Mouse (Mus musculus) kidney, adult 9 months (tissue): ENCODE data around the gene Cyp17a1.
A peak's percentile ranks its signal among the peaks of the same experiment; 100 is the strongest.

Experiments used
- DNase-seq: peaks from one replicate; pipeline ENCODE4 v3.0.0; 2022

The Cyp17a1 gene

DNA sequence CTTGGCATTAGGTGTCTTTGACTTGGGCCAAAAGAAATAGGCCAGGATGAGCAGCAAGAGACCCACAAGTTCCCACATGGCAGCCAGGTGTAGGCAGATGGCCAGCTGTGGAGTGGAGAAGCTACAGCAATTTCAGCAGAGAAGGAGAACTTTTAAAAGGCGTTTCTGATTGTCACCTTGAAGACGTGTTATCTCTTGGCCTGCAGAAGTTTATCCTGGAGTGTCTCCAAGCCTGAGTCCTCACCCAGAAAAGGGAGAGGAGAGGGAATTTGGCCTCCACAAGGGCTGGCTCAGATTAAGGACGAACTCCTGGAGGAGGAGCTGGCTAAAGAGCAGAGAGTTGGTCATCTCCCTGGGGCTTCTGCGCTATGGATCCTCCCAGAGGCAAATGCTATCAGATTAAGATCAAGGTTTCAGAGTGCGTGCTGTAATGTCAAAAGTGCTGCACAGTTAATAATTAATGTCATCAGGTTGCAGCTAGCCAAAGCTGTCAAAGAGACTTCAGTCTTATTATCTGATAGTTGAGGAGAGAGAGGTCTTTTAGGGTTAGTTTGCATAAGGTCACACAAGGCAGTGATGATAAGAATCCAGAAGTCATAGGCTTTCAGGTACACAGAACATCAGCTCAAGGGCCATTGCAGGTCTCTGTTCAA, at the start of gene Cyp17a1:
Gene Cyp17a1 (minus strand): TSS at position 407 of the 653 bp plus-strand sequence.
- DNase-seq: no peak

DNA sequence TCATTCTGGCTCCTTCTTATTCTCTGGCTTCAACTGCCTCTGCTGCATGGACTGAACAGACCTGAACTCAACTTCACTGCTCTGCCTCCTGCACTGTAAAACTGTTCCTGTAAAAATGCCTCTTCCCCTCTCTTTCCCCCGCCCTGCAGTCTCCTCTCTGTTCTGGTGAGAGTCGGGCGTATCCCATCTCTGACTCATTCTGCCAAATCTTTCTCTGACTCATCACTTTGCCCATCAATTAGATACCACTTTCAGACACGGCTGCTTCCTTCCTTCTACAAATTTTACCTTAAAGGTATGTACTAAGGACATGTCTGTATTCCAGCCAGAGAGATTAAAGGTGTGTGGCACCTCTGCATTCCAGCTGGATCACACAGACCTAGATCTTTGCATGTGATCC, 45.2 kb upstream of the Cyp17a1 start:
- no peak for DNase-seq

DNA sequence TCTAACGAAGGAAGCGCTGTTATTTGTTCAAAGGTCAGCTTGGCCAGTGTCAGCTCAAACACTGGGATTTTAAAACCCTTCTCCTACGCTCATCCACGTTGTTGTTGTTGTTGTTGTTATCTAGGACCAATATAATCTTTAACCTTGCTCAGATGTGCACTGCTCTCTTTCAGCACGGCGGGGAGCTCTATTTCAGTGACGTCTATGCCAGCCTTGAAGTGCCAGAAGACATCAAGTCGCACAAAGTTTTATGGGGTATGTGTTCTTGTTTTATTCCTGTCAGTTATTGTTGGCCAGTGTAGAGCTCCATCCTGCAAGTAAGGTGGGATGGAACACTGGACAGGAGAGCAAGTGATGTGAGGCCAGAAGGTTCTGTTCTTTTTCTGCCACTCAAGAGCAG, 42.0 kb upstream of the Cyp17a1 start:
- DNase-seq: no peak

DNA sequence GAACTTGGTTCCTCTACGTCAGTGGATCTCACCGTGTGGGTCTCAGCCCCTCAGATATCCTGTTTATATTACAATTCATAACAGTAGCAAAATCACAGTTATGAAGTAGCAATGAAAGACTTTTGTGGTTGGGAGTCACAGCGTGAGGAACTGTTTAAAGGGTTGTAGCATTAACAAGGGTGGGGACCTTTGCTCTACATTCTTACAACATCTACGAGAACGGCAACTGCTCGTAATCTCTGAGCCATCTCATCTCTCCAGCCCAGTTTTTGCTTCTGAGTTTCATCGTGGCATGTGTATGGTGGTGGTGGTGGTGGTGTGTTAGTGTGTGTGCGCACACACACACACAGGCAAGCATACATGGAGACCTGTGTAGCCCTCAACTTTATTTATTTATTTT, 41.3 kb upstream of the Cyp17a1 start:
- DNase-seq: peak; percentile 39

DNA sequence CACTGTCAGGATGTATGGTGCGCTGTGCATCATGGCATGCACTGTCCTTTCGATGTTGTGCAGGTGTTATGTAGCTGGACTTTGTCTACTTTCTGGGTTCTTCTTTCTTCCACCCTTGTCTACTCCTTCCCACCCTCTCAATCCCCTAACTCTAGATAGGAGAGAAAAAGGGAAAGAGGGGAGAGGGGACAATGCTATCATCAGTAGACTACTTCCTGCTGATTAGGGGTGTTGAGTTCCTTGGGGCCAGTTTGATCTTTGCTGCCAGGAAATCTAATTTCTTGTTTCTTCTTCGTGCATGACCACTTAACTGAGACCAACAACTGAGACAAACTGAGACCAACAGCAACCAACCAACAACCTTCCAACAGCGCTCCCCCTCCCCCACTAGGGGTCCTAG, 37.6 kb upstream of the Cyp17a1 start:
- no peak for DNase-seq

DNA sequence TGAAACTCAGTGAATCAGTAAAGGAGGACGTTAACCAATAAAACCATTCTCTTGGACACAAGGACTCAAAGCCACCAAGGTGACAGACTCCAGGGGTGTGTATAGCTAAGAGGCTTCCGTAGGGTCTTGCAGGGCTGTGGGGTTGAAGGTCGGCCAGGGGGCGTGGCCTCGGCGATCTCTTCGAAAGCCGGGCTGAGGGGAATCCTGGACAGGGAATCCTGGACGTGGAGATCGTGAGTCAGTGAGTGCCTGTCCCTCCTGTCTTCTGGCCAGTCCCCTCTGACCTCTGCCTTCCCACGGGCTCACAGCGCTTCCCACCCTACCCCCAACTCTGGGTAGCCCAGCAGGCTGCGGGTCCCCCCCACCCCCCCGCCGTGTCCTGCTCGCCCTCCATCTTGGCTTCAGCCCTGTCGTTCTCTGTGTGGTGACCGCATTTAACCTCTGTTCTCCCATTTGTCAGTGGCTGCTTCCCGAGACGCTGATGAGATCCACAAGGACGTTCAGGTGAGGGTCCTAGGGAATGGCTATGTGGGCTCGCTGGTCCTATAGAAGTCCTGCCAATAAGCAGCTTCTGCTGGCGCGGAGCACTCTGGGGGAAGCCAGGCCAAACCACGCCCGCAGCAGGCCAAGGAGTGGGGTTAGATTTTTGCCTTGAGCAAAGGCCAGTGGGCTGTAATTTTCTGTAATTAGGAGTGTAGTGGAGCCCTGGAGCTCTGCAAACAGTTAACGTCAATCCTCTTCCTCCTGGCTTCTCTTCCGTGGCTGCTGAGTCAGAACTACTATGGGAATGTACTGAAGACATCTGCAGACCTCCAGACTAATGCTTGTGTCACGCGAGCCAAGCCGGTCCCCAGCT, 34.6 kb upstream of the Cyp17a1 start, which contains the start of gene As3mt:
Gene As3mt (plus strand): TSS at position 163 of the 856 bp plus-strand sequence.
- DNase-seq: peak; percentile 91

DNA sequence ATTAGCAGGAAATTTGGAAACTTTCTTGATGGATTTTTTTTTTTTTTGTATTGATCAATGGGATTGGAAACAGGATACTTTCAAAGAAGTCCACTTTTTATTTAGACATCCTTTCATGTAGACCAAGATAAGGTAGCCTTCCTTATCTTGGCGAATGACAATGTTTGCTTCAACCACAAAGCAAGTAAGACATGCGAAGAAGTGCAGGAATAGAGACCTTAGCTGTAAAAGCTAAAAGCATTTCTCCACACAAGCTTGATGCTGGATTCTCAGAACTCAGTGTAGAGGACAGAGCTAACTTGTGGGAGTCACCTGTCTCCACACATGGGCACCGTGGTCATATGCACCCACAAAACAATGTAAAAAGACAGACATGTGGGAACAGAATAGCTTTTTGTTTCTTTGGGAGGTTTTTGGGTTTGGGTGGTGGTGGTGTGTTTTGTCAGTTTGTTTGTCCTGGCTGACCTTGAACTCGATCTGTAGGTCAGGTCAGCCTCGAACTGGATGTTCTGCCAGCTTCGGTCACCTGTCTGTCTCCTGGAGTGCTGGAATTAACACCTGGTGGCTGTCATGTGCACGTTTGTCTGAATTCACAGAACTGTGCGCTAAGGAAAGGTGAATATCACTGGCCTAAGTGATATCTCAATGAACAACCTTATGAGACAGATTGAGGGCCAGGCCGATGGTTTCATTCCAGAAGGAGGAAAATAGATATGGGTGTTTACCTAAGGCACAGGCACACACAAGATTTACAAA, 33.7 kb upstream of the Cyp17a1 start:
- peak; percentile 34 for DNase-seq

DNA sequence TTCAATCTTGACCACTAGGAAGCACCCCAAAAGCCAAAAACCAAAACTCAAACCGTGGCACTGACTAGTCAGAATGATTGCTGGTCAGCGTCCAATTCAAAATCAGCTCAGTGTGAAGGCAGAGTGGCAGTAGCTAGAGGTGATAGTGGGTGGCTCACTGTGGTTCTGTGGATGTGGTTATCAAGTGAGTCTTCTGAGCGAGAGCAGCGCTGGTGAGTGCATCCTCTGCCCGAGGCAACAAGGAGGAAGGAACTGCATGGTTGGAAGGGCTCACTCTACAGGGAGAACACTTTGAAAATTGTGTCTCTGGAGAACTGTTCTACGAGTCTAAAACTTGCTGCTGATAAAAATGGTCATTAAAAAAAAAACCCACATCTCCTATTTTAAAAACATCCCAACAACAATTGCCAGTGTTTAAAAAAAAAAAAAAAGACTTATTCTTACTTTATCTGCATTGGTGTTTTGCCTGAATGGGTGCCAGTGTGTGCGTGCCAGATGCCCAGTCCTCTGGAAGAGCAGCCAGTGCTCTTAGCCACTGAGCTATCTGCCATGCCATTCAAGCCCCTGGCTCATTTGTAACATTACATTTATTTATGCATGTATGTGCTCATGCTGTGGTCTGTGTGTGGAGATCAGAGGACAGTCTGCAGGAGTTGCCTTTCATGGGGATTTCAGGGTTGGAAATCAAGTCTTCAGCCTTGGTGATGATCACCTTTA, 33.0 kb upstream of the Cyp17a1 start:
- DNase-seq: no peak

DNA sequence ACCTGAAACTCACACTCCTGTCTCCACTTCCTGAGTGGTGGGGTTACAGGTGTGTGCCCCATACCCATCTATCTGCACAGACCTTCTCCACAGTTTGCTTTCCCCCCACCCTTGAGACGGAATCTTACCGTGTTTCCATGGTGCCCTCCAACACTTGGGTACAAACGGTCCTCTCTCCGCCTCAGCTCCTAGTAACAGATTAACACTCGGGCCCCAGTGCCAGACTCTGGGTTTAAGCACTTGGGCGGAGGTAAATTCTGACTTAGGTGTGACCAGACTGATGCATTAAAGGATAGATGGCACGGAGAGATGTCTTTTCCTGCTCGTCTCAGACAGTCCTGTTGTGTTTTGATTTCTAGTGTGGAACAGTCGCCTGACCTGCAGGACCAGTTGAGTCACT, 28.2 kb upstream of the Cyp17a1 start:
- DNase-seq: peak; percentile 59

DNA sequence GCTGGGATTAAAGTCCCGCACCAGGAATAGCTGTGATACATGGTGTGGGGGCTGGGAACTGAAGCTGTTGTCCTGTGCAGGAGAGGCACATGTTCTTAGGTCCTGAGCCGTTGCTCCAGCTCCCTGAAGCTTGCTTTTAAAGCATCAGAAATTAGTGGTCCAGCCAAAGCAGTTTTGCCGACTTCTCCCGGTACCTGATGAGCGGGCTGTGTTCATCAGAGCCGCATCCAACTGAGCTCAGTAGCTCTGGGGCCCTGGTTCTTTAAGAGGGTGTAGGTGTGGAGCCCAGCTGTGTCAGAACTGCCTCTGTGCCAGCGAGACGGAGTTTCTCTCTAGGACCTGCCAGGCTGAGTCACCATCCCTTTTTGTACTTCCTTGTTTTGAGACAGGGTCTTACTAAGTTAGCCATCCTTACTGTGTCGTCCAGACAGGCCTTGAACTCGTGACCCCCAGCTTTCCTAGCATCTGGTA, 26.1 kb upstream of the Cyp17a1 start:
- no peak for DNase-seq

DNA sequence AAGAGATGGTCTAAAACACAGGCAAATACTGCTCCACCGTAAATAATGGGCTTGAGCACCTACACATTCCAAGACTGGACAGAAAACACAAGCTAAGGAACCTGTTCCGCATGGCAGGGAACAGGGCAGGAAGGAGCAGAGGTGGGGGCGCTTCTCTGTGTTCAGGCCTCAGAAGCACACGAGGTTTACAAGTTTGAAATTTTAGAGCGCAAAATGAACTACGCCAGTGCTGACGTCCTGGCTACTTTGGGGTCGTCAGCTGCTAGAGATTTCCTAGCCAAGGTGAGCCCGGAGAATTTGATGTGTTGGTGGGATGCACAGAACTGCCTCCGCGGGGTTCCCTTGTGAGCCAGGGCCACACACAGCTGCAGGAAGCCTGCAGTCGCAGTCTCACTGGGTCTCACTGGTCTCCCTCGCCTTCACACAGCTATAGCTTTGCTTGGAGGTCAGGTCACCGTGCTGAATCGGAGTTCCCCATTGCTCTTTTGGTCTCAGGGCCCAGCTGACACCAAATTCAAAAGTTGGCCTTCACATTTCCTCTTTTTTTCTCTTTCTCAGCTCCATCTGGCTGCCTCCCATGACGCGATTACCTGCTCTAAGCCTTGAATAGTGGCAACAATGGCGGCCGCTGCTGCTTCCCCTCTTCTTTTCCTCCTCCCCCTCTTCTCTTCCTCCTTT, 25.0 kb upstream of the Cyp17a1 start:
- no peak for DNase-seq

DNA sequence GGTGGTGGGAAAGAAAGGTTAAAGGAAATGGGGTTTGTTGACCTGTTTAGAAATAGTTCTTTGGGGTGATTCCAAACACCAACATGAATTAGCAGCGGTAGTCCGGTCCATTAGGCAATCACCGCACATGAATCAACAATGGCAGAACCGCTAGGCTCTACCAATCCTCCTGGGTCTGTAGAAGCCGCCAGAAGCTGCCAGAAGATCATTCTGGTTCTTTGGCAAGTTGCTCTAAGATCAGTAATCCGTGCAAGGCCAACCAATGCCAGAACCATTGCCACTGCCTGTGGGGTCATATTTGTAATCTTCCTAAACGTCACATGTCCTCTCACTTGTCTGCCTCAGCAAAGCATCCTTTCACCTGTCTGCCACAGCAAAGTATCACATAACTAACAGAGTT, 24.0 kb upstream of the Cyp17a1 start:
- no peak for DNase-seq

DNA sequence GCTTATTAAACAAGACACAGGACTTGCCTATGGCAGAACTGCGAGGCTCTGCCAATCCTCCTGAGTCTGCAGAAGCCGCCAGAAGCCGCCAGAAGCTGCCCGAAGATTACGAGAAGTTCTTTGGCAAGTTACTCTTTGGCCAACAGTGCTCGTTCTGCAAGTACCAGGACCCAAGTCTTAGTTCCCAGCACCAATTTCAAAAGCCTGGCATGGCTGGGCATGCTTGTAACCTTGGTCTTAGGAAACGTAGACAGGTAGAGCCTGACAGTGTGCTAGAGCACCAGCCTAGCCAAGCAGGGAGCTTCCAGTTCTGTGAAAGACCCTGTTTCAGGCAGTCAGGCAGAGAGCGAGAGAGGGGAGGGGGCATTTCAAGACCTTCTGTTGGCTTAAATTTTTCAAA, 23.5 kb upstream of the Cyp17a1 start:
- DNase-seq: no peak

DNA sequence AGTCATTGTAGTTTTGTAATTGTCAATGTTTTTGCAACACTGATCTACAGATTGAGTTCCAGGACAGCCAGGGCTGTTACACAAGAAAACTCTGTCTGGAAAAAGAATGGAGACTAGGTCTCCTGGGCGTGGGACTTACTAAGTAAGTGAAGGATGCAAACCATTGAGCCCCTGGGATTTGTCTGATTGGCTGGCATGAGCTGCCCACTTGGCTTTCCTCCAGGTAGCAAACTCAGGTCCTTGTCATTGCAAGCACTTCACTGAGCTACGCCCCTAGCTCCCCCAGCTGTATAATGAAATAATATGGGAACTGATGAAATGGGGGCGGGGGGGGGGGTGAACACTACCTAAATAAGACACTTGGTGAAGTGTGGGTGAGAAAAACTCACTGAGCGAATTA, 20.2 kb upstream of the Cyp17a1 start:
- DNase-seq: no peak

DNA sequence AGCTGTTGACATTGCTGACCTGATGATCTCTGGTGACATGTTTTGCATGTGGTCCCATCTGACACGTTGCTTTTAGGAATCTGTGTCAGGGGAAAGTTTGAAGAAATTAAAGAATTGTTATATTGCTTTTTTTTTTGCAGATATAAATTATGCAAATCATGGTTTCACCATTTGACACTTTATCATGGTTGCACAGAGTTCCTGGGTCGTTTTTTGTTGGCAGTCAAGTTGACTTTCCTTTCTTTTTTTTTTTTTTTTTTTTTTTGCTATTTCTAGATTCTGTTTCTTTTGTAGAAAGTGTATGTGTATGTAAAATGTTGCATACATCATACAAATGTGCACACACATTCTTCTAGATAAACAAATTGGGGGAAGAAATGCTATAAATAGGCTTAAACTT, 18.1 kb upstream of the Cyp17a1 start:
- DNase-seq: no peak

DNA sequence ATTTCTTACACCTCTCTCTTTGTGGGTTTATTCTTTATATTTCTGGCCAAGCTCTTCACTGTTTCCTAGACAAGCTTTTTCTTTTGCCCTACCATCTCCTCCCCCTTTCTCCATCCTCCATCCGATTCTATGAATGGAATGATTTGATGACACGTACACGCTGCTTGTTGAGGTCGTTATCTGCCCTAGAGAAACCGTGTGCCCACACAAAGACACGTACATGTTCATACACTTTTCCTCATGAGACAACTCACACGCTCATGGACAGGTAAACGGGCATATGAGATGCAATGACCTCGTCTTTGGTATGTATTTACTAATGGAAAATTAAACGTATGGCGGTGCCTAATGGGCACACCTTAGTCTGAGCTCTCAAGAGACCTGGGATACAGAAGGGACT, 17.4 kb upstream of the Cyp17a1 start:
- DNase-seq: no peak

DNA sequence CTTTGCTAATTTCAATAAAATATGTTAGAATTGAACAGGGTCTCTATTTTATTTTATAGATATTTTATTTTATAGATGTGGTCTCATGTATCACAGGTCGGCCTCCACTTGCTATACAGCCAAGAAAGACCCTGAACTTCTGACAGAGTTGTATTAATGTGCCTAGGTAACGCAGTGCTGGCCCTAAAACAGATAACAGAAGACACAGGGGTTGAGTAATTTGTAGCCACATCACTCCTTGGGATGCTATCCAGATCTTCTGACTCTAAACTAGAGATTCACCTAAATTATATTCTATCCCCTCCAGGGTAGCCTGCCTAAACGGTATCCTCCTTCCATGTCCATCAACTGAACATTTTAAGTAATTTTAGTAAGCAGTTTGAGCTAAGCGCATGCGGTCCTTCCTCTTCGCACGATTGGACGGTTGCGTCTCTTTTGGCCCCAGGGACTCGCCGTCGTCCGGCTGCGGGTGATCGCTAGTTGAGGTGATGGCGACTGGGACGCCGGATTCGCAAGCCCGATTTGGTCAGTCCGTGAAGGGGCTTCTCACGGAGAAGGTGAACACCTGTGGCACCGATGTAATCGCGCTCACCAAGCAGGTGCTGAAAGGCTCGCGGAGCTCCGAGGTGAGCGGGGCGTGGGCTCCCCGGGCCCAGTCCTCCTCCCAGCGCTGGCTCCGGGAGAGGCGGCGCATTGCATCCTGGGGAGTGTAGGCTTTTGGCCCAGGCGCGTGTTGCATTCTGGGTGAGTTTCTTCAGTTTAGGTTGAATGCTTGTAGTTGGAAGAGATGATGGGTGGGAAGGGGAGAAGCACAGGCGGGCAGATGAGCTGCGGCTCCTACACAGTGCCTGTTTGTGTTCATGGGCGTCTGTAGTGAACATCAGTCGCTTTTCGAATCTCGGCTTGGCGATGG, 16.7 kb upstream of the Cyp17a1 start, which contains the start of gene Borcs7:
Gene Borcs7 (plus strand): TSS at position 447 of the 913 bp plus-strand sequence.
- peak; percentile 88 for DNase-seq

DNA sequence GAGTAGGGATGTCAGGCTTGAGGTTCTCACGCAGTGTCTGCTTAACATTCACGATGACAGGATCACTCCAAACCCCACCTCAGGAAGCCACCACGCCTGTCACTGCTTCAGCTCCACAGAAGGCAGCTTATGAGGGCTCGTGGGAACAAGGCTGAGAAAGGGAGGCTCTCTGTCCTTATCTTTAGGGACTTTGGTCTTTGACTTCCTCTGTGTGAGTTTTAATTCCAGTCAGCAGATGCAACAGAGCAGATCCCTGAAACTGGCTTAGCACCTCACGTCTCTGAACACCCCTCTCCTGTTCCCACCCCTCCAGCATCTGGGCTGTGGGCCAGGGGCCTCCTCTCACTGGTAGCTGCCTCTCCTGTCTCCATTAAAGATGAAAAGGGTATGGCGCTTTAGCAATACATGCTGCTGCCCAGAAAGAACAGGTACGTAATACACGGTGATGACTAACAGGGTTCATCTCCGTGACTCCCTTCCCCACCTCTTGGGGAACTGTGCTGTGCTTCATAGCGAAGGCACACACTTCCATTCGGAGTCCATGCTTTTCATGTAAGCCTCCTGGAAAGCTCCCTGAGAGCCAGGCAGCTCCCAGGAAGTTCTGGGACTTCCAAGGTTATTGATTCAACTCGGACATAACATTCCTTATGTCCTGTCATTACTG, 6.9 kb upstream of the Cyp17a1 start:
- no peak for DNase-seq

DNA sequence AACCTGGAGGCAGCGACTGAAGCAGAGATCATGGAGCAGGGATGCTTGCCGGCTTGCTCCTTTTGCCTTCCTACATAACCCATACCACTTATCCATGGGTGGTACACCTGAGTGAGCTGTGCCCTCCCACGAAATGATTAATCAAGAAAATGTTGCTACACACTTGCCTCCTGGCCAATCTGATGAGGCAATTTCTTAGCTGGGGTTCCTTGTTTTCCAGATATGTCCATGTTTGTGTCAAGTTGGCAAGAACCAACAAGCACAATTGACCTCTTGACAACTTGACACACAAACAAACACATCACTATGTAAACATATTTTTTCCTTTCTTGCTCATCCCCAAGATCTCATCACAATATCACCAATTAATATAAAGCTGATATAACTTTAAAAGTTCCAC, 2.7 kb upstream of the Cyp17a1 start:
- DNase-seq: no peak

DNA sequence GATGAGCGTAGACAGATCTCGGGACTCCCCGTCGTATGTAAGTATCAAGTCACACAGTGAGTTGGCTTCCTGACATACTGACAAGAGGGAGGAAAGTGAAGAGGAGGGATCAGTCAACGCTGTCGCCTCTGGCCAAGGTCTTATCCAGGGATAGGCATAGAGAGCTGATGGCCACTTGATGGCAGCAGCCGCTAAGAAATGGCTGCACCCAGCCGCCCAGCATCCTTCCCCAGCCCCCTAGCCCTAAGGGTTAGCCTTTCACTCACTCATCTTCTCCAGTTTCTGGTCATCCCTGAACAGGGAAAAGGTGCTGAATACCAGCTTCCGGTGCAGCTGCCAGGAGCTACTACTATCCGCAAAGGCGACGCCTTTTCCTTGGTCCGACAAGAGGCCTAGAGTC, 2.3 kb downstream of the Cyp17a1 start:
- peak; percentile 58 for DNase-seq
